Mouse (Mus musculus) lung, postnatal 0 days (tissue): ENCODE measurements around the gene Sdcbp2.

ENCODE experiments used
- CTCF ChIP-seq: IDR thresholded peaks from 2 replicates; pipeline ENCODE4 v1.5.1; 2016; ENCODE audit warnings: antibody characterized with exemption, mild to moderate bottlenecking
- EP300 ChIP-seq: IDR thresholded peaks from 2 replicates; pipeline ENCODE4 v1.6.1; 2016; ENCODE audit warnings: antibody characterized with exemption, mild to moderate bottlenecking, control low read depth

DNA sequence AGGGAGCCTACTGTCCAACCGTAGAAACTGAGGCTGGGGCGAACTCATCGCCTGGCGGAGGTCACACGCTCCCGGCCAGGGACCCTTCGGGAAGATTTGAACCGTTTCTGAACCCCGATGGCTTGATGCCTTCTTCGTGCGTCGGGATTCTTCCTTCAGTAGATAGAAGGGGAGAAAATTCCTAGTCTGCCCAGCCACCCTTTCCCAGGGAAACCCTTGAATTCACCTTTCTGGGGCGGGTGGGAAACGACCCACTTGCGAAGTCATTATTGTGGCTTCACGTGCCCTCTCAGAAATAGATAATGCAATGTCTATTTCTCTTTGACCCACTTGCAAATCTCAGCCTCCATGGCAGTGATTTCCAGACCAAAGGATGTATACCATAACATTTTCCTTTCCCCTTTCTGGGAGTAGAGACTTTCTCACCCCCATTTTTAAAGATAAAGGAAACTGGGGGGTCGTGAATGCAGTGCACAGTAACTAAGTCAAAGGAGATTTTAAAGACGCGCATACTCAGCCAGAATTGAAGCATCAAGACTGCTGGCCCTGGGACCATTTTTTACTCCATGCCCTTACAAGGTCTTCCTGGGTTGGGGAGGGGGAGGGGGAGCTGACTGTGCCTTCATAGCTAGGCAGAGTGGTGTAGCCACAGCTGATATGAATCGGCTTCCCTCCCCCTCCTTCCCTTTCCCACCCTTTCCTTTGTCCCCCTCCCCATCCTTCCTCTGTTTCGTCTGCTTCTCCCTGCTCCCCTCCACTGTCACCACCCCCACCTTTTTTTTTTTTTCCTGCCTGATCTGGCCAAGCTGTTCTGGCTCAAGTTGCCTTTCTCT, 29.1 kb upstream of the Sdcbp2 start:
- TF ChIP-seq CTCF (no peak), EP300 (peak; percentile 78)
